Mouse (Mus musculus) ovary, postnatal 14 days (tissue): Measurements from ENCODE around the gene Elob.

Experiments
- DNase-seq: peaks from one replicate; pipeline ENCODE4 v3.0.0; 2022; ENCODE audit warnings: low spot score

Gene Elob

GRCm38 (mm10) chr17:23778447-23778846 lies 50.5 kb downstream of the Elob start:
- no peak for DNase-seq

DNA sequence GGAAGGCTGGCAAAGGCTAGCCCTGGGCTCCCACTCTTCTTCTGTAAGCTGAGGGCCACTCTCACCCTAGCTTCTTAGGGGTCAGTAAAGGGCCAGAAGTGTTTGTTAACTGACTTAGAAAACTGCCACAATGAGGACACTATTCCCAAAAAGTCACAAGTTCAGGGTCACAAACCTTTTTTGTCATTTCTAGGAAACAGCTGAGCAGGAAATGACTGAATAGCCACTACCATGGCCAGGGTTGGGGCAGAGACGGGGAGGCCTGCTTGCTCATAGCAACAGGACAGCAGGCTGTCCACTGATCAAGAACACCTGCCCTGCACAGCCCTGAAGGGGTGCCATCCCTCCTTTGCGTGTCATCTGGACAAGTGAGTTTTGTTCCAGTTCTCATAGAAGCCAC lies 51.8 kb downstream of the Elob start:
- DNase-seq = no peak

DNA sequence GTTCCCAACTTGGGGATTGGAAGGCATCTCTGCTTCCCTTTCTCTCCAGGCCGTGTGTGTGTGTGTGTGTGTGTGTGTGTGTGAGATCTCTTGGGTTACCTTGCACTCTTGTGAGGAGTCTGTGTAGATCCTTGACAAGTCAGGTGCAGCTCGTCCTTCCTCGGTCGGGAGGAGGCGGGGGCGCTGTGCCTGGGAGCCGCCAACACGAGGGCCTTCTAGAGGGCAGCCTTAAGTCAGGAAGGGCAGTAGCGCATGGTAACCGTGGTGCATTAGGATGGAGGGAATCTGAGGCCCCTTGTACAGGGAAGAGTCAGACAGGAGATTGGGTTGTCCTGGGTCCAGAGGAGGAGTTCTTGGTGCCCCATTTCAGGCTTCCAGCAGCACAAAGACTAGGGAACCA lies 52.7 kb downstream of the Elob start:
- DNase-seq = no peak
